Mouse (Mus musculus) brain, embryonic 14.5 days (tissue): Measurements from ENCODE around the gene Lrrc36.

Source experiments
- CTCF ChIP-seq: fragments of 200-500 bp; IDR thresholded peaks from 2 replicates; pipeline ENCODE4 v1.5.1; 2012; ENCODE audit warnings: inconsistent platforms, mild to moderate bottlenecking, moderate library complexity, borderline replicate concordance; ENCODE audit not compliant: insufficient read depth, insufficient read length; ENCODE audit errors: extremely low read depth
- POLR2A ChIP-seq: fragments of 200-500 bp; IDR thresholded peaks from 2 replicates; pipeline ENCODE4 v1.6.1; 2012; ENCODE audit warnings: mild to moderate bottlenecking, inconsistent platforms, borderline replicate concordance; ENCODE audit not compliant: poor library complexity, insufficient read depth, insufficient read length, severe bottlenecking; ENCODE audit errors: extremely low read depth

DNA sequence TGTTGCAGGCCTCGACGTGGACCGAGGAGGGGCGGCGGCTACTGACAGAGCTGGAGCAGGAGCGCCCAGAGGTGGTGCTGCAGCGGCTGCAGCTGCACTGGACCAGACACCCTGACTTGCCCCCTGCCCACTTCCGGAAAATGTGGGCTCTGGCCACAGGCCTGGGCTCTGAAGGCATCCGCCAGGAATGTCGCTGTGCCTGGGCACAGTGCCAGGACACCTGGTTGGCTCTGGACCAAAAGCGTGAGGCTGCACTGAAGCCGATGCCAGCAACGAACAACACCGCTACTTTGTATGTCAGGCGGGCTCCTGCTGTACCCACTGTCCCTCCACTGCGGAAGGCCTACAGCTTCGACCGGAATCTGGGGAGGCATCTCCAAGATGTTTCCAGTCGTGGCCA is 34.7 kb upstream of the Lrrc36 start:
- TF ChIP-seq CTCF (no peak), POLR2A (no peak)
